Comparison of ENCODE assay signal across 20 mouse cellular contexts in the genomic region with DNA sequence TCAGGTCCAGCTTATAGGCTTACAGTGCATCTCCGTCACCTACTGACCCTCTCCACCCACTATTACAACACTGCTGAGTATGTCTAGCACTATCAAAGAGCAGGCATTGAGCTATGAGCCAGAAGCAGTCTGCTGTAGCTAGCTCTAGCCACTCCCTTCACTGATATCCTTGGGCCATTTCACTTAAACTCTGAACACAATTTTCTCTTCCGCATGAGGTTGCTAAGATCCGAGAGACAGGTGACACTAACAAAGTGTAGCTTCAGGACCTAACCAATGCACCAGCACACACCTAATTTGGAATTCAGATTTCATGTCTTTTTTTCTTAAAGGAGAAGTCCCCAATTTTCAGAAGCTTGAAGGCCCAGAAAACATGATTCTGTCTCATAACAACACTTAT. TPM values are rescaled to one million over a fixed set of nuclear protein-coding genes. Genes with fewer than 3 reads are reported as not detected.
DNase-seq lines count a peak whose midpoint lies in the region; ATAC-seq and TF ChIP-seq lines count a peak whose summit lies in the region.
"Had no signal": no experiment of that assay in that cellular context is flagged by ENCODE, and none has a peak within 500 bp of the region (broad histone marks: within the 10 kb centered on the region; RNA-seq: fewer than 3 reads in every experiment).

No protein-coding gene starts in this region.

- peak overlapping the region; percentile 53 for H3K4me2 ChIP-seq in liver, embryonic 12.5 days
- H3K4me2 ChIP-seq: embryonic facial prominence, embryonic 15.5 days; hindbrain, embryonic 12.5 days; limb, embryonic 13.5 days had no signal

- TF ChIP-seq CTCF in G1E (IDR thresholded peaks at IDR 0.05; ENCODE audit: low read depth, low read length): no peak
- TF ChIP-seq CTCF in small intestine, adult 2 months (IDR thresholded peaks at IDR 0.05; ENCODE audit: extremely low read depth, insufficient read length, insufficient replicate concordance, low read depth, low read length): no peak

- H3K27ac ChIP-seq in liver, embryonic 12.5 days: peak overlapping the region; percentile 74
- peak overlapping the region; percentile 83 for H3K27ac ChIP-seq in small intestine, adult 2 months (ENCODE audit: insufficient read depth, low read depth, low read length)
- H3K27ac ChIP-seq: embryonic facial prominence, embryonic 15.5 days; heart, embryonic 10.5 days; hindbrain, embryonic 12.5 days; limb, embryonic 13.5 days had no signal

- peaks cover 6% of the 10 kb centered on the region; the same call in 1 of the 2 replicates for H3K27me3 ChIP-seq in G1E (ENCODE audit: insufficient read depth, low read length)
- no peaks in the 10 kb centered on the region for H3K27me3 ChIP-seq in liver, embryonic 12.5 days (replicated peaks)
- H3K27me3 ChIP-seq in small intestine, adult 2 months (ENCODE audit: control insufficient read depth, insufficient read depth, low read length): no peaks in the 10 kb centered on the region
- H3K27me3 ChIP-seq: embryonic facial prominence, embryonic 15.5 days; hindbrain, embryonic 12.5 days; limb, embryonic 13.5 days had no signal

- no peak overlapping the region for H3K9ac ChIP-seq in liver, embryonic 12.5 days
- H3K9ac ChIP-seq: embryonic facial prominence, embryonic 15.5 days; hindbrain, embryonic 12.5 days; limb, embryonic 13.5 days had no signal

- H3K9me3 ChIP-seq in G1E (replicated peaks): no peaks in the 10 kb centered on the region
- H3K9me3 ChIP-seq in liver, embryonic 12.5 days (replicated peaks): no peaks in the 10 kb centered on the region
- H3K9me3 ChIP-seq: embryonic facial prominence, embryonic 15.5 days; heart, embryonic 10.5 days; hindbrain, embryonic 12.5 days; limb, embryonic 13.5 days had no signal

- 45% methylated on average over 3 of the region's 3 CpGs for WGBS in liver, embryonic 12.5 days (ENCODE audit: insufficient replicate concordance)
- WGBS in small intestine, adult 2 months: 30% methylated on average over 3 of the region's 3 CpGs

- DNase-seq in G1E (ENCODE audit: low spot score) (no peak), MN1 (ENCODE audit: low spot score) (no peak)
- peak; percentile 18 for DNase-seq in c-Kit-positive CD71-positive TER-119-positive erythroid progenitor cells, embryonic 14.5 days (ENCODE audit: low spot score)
- DNase-seq in testis, postnatal 14 days (ENCODE audit: low spot score): no peak
- no peak for DNase-seq in thymus, postnatal 10 days (ENCODE audit: low spot score in 2 of 2)
- no peak for DNase-seq in gastrocnemius, postnatal 4 days (ENCODE audit: low spot score in 2 of 2)
- DNase-seq: adrenal gland, adult 2 months; cerebellum, adult 18-20 months; gastrocnemius, postnatal 10 days; heart, postnatal 10 days; kidney, postnatal 10 days; right cerebral cortex, adult 18-20 months; thymus, adult 18-20 months had no signal

- no peak overlapping the region for H3K4me3 ChIP-seq in G1E (ENCODE audit: low read depth, low read length)
- H3K4me3 ChIP-seq in liver, embryonic 12.5 days: no peak overlapping the region
- H3K4me3 ChIP-seq in small intestine, adult 2 months (ENCODE audit: low read depth, low read length): no peak overlapping the region
- H3K4me3 ChIP-seq: embryonic facial prominence, embryonic 15.5 days; heart, embryonic 10.5 days; hindbrain, embryonic 12.5 days; limb, embryonic 13.5 days had no signal

- H3K4me1 ChIP-seq in G1E (ENCODE audit: insufficient read depth, low read depth, low read length): peaks cover 28% of the 10 kb centered on the region
- peaks cover 39% of the 10 kb centered on the region for H3K4me1 ChIP-seq in liver, embryonic 12.5 days
- H3K4me1 ChIP-seq in small intestine, adult 2 months (ENCODE audit: control insufficient read depth, insufficient read depth, insufficient read length, low read length): peaks cover 5% of the 10 kb centered on the region; the same call in 1 of the 2 replicates
- H3K4me1 ChIP-seq: embryonic facial prominence, embryonic 15.5 days; heart, embryonic 10.5 days; hindbrain, embryonic 12.5 days; limb, embryonic 13.5 days had no signal

- H3K36me3 ChIP-seq in G1E (replicated peaks): no peaks in the 10 kb centered on the region
- no peaks in the 10 kb centered on the region for H3K36me3 ChIP-seq in liver, embryonic 12.5 days
- no peaks in the 10 kb centered on the region for H3K36me3 ChIP-seq in small intestine, adult 2 months (ENCODE audit: control insufficient read depth, insufficient read depth, low read length)
- H3K36me3 ChIP-seq: embryonic facial prominence, embryonic 15.5 days; heart, embryonic 10.5 days; hindbrain, embryonic 12.5 days; limb, embryonic 13.5 days had no signal

- ATAC-seq in G1E (ENCODE audit: extremely low read depth, insufficient number of reproducible peaks, low FRiP score, poor library complexity, severe bottlenecking): peak; percentile 57
- peak; percentile 89 for ATAC-seq in liver, embryonic 12.5 days
- ATAC-seq: inflammation-experienced regulatory T-cells, adult 6 months had no signal

- TF ChIP-seq POLR2A in small intestine, adult 2 months (IDR thresholded peaks at IDR 0.05; ENCODE audit: low read depth, low read length): no peak

RNA-seq across cellular contexts. Expression of a gene that starts 30.6 kb away (rescaled TPM):
- total RNA-seq in G1E (2014; fragmentation: Nextera tagmentation) (91.1 and 93.3 TPM in 2 replicates), G1E (2017) (65.2 and 71.5 TPM in 2 replicates)
- polyA plus RNA-seq in G1E (2012): 4.7 TPM in 2 replicates
- 42.0 and 42.1 TPM in 2 replicates for polyA plus RNA-seq in liver, embryonic 12.5 days (2016; fragmentation: Nextera tagmentation; extraction: Ambion mirVana)
- 4.8 and 12.8 TPM in 2 replicates for polyA plus RNA-seq in small intestine, adult 2 months (2012; rRNA removed)
- 10 to 100 TPM; 41.2 to 49.7 TPM for total RNA-seq in gastrocnemius, postnatal 4 days (2021)
